8 mouse cellular contexts compared by ENCODE assay signal in the genomic region with DNA sequence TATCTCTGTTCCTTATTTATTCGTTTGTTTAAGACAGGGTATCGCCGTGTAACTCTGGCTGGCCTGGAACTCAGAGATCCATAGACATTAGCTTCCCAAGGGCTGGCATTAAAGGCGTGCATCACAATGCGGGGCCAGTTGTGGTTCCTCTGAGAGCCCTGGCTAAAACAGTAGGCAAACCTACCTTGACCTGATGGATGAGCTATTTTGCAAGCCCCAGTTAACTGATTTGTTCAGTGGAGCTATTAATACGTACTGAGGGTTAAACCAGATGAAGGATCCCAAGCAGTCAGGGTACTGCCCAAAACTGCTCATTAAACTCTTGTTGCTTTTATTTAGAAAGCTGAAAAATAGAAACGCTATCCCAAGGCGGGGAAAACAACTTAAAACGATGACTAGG. TPM values are rescaled to one million over a fixed set of nuclear protein-coding genes. Genes with fewer than 3 reads are reported as not detected.
A peak's percentile ranks its signal among the peaks of the same experiment; 100 is the strongest.
DNase-seq lines count a peak whose midpoint lies in the region; ATAC-seq and TF ChIP-seq lines count a peak whose summit lies in the region.

No protein-coding gene starts in this region.

- no peak for DNase-seq in left cerebral cortex, adult 2 months (ENCODE audit: extremely low spot score in 1 of 2, low spot score in 2 of 2)
- no peak for DNase-seq in left cerebral cortex, postnatal 14 days (ENCODE audit: low spot score in 2 of 2)
- DNase-seq in urinary bladder, adult 18-20 months (ENCODE audit: low spot score in 2 of 2) = no peak
- no peak for DNase-seq in frontal cortex, postnatal 14 days (ENCODE audit: low spot score in 2 of 2)
- DNase-seq in cerebellum, adult 8-10 months = no peak

- H3K9me3 ChIP-seq in embryonic facial prominence, embryonic 13.5 days = no peaks in the 10 kb centered on the region
- no peaks in the 10 kb centered on the region for H3K9me3 ChIP-seq in hindbrain, embryonic 16.5 days (ENCODE audit: control insufficient read depth, low read length)
- H3K9me3 ChIP-seq in neural tube, embryonic 12.5 days = no peaks in the 10 kb centered on the region

- peak overlapping the region; percentile 97 for H3K9ac ChIP-seq in embryonic facial prominence, embryonic 13.5 days
- H3K9ac ChIP-seq in hindbrain, embryonic 16.5 days (ENCODE audit: low read depth, low read length) = peak overlapping the region; percentile 68
- peak overlapping the region; percentile 98 for H3K9ac ChIP-seq in neural tube, embryonic 12.5 days

- WGBS in embryonic facial prominence, embryonic 13.5 days = 37% methylated on average over 9 of the region's 9 CpGs
- WGBS in hindbrain, embryonic 16.5 days = 32% methylated on average over 9 of the region's 9 CpGs
- 41% methylated on average over 9 of the region's 9 CpGs for WGBS in neural tube, embryonic 12.5 days

- H3K4me3 ChIP-seq in left cerebral cortex, adult 2 months = peak overlapping the region; percentile 82
- peak overlapping the region; percentile 94 for H3K4me3 ChIP-seq in embryonic facial prominence, embryonic 13.5 days
- H3K4me3 ChIP-seq in hindbrain, embryonic 16.5 days (ENCODE audit: low read length) = peak overlapping the region; percentile 93
- peak overlapping the region; percentile 100 for H3K4me3 ChIP-seq in neural tube, embryonic 12.5 days

- intact Hi-C loops in left cerebral cortex, adult 2 months (cut with DNase I) = no loop called here
- intact Hi-C loops in left cerebral cortex, postnatal 14 days (cut with DNase I) = no loop called here

- peaks cover 15% of the 10 kb centered on the region for H3K36me3 ChIP-seq in embryonic facial prominence, embryonic 13.5 days
- H3K36me3 ChIP-seq in hindbrain, embryonic 16.5 days (ENCODE audit: control insufficient read depth, insufficient read depth, low read length) = peaks cover 6% of the 10 kb centered on the region
- peaks cover 6% of the 10 kb centered on the region for H3K36me3 ChIP-seq in neural tube, embryonic 12.5 days

- peak overlapping the region; percentile 92 for H3K27ac ChIP-seq in left cerebral cortex, adult 2 months
- H3K27ac ChIP-seq in embryonic facial prominence, embryonic 13.5 days = peak overlapping the region; percentile 91
- H3K27ac ChIP-seq in hindbrain, embryonic 16.5 days (ENCODE audit: low read depth, low read length) = peak overlapping the region; percentile 76
- H3K27ac ChIP-seq in neural tube, embryonic 12.5 days = no peak overlapping the region

- TF ChIP-seq CTCF in left cerebral cortex, adult 2 months (IDR thresholded peaks at IDR 0.05) = no peak

- H3K4me1 ChIP-seq in embryonic facial prominence, embryonic 13.5 days = peaks cover 24% of the 10 kb centered on the region
- peaks cover 15% of the 10 kb centered on the region for H3K4me1 ChIP-seq in hindbrain, embryonic 16.5 days (ENCODE audit: control insufficient read depth, insufficient read depth, low read depth, low read length)
- peaks cover 13% of the 10 kb centered on the region for H3K4me1 ChIP-seq in neural tube, embryonic 12.5 days

- H3K4me2 ChIP-seq in embryonic facial prominence, embryonic 13.5 days = peak overlapping the region; percentile 91
- H3K4me2 ChIP-seq in hindbrain, embryonic 16.5 days (ENCODE audit: low read length) = peak overlapping the region; percentile 63
- H3K4me2 ChIP-seq in neural tube, embryonic 12.5 days (replicated peaks) = peak overlapping the region; percentile 93

- no peak for ATAC-seq in embryonic facial prominence, embryonic 13.5 days (ENCODE audit: insufficient number of reproducible peaks, insufficient read depth, low FRiP score, low TSS enrichment, low read depth)
- ATAC-seq in hindbrain, embryonic 16.5 days = no peak; the same call in 1 of the 2 replicates
- ATAC-seq in neural tube, embryonic 12.5 days (ENCODE audit: low FRiP score, low read depth) = peak; percentile 45

- H3K27me3 ChIP-seq in embryonic facial prominence, embryonic 13.5 days = no peaks in the 10 kb centered on the region
- H3K27me3 ChIP-seq in hindbrain, embryonic 16.5 days (replicated peaks; ENCODE audit: control insufficient read depth, insufficient read depth, low read length) = no peaks in the 10 kb centered on the region
- no peaks in the 10 kb centered on the region for H3K27me3 ChIP-seq in neural tube, embryonic 12.5 days (replicated peaks)

RNA-seq across cellular contexts. Expression of a gene that starts 0.6 kb away (rescaled TPM):
- total RNA-seq in left cerebral cortex, adult 2 months (2021) = 100 to 1,000 TPM; 122 to 126 TPM
- total RNA-seq in left cerebral cortex, postnatal 14 days (2021) = 100 to 1,000 TPM; 120 to 127 TPM
- 272 and 274 TPM in 2 replicates for polyA plus RNA-seq in embryonic facial prominence, embryonic 13.5 days (2015; fragmentation: Nextera tagmentation; extraction: Ambion mirVana)
- 204 and 210 TPM in 2 replicates for polyA plus RNA-seq in hindbrain, embryonic 16.5 days (2015; fragmentation: Nextera tagmentation; extraction: Ambion mirVana)
- polyA plus RNA-seq in neural tube, embryonic 12.5 days (2016; fragmentation: Nextera tagmentation; extraction: Ambion mirVana) = 212 and 220 TPM in 2 replicates

RNA-seq across cellular contexts. Expression of a gene that starts 15.8 kb away (rescaled TPM):
- 10 to 100 TPM; 22.7 to 23.3 TPM for total RNA-seq in left cerebral cortex, adult 2 months (2021)
- total RNA-seq in left cerebral cortex, postnatal 14 days (2021) = 10 to 100 TPM; 27.7 to 27.9 TPM
- polyA plus RNA-seq in embryonic facial prominence, embryonic 13.5 days (2015; fragmentation: Nextera tagmentation; extraction: Ambion mirVana) = 26.8 and 33.3 TPM in 2 replicates
- polyA plus RNA-seq in hindbrain, embryonic 16.5 days (2015; fragmentation: Nextera tagmentation; extraction: Ambion mirVana) = 24.5 and 25.0 TPM in 2 replicates
- polyA plus RNA-seq in neural tube, embryonic 12.5 days (2016; fragmentation: Nextera tagmentation; extraction: Ambion mirVana) = 38.6 and 40.9 TPM in 2 replicates

RNA-seq across cellular contexts. Expression of a gene that starts 31.2 kb away (rescaled TPM):
- 100 to 1,000 TPM; 100 to 115 TPM for total RNA-seq in left cerebral cortex, adult 2 months (2021)
- total RNA-seq in left cerebral cortex, postnatal 14 days (2021) = 100 to 1,000 TPM; 115 to 116 TPM
- polyA plus RNA-seq in embryonic facial prominence, embryonic 13.5 days (2015; fragmentation: Nextera tagmentation; extraction: Ambion mirVana) = 194 and 195 TPM in 2 replicates
- 207 and 226 TPM in 2 replicates for polyA plus RNA-seq in hindbrain, embryonic 16.5 days (2015; fragmentation: Nextera tagmentation; extraction: Ambion mirVana)
- 207 and 219 TPM in 2 replicates for polyA plus RNA-seq in neural tube, embryonic 12.5 days (2016; fragmentation: Nextera tagmentation; extraction: Ambion mirVana)

RNA-seq across cellular contexts. Expression of a gene that starts 35.5 kb away (rescaled TPM):
- total RNA-seq in left cerebral cortex, adult 2 months (2021) = 10 to 100 TPM in 1 of 2 experiments, 1 to 10 TPM in 1; 6.7 to 10.3 TPM
- 1 to 10 TPM; 5.0 to 8.1 TPM for total RNA-seq in left cerebral cortex, postnatal 14 days (2021)
- polyA plus RNA-seq in embryonic facial prominence, embryonic 13.5 days (2015; fragmentation: Nextera tagmentation; extraction: Ambion mirVana) = 9.4 and 11.0 TPM in 2 replicates
- polyA plus RNA-seq in hindbrain, embryonic 16.5 days (2015; fragmentation: Nextera tagmentation; extraction: Ambion mirVana) = 15.8 and 19.2 TPM in 2 replicates
- 9.4 and 10.7 TPM in 2 replicates for polyA plus RNA-seq in neural tube, embryonic 12.5 days (2016; fragmentation: Nextera tagmentation; extraction: Ambion mirVana)
